Mouse (Mus musculus): ENCODE measurements around the gene Gtf2f2.

Gene Gtf2f2

DNA sequence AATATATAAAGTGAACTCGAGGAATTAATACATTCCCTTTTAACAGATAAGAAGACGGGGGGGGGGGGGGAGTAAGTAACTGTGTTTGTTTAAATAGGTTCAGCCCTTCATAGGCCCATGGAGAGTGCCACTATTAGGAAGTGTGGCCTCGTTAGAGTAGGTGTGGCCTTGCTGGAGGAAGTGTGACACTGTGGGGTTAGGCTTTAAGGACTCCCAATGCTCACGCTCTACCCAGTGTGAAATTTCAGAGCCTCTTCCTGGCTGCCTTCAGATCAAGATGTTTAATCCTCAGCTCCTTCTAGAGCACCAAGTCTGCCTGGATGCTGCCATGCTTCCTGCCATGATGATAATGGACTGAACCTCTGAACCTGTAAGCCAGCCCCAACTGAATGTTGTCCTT lies 8.9 kb downstream of the Gtf2f2 start:
- DNase-seq (ENCODE audit: extremely low read depth, insufficient read length, low spot score) = no peak

DNA sequence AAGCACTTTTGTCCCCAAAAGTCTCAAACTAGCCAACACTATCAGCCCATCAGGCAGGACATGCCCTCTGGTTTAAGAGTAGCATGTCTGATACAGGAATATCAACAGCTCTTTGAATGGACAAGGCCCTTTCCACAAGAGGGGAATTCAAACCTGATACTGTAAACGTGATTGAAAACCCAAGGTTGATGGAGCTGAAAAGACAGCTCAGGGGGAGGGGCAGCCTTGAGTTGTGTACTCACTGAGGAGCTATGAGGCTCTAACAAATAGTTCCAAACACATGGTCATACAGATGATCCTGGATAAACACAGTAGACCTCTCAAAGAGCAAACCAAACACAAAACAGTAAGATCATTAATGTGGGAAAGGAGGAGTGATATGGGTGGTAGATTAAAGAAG lies 12.6 kb downstream of the Gtf2f2 start:
- no peak for DNase-seq (ENCODE audit: extremely low read depth, insufficient read length, low spot score)

DNA sequence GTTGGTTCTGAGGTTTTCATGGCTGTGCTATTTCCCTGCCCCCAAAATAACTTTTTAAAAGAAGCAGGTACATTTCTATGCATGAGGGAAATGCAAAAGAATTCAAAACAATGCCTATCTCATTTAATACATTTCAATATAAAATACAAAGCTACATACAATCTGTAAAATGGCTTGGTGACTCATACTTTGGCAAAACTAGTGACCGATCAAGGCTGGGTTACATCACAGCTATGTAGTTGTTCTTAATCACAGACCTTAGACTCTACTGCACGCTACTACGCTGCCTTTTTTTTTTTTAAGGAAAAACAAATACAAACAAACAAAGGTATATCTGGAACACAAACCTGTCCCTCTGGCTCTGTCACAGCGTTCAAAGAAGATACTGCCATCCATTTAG lies 18.3 kb downstream of the Gtf2f2 start:
- DNase-seq (ENCODE audit: extremely low read depth, insufficient read length, low spot score) = no peak

- no peak for DNase-seq (ENCODE audit: extremely low read depth, insufficient read length, low spot score)
Measured at GRCm38 (mm10) chr14:75990936-75991335, 19.7 kb downstream of the Gtf2f2 start.

- DNase-seq (ENCODE audit: extremely low read depth, insufficient read length, low spot score) = no peak
Measured at GRCm38 (mm10) chr14:75989168-75989567, 21.5 kb downstream of the Gtf2f2 start.

- no peak for DNase-seq (ENCODE audit: extremely low read depth, insufficient read length, low spot score)
Measured at GRCm38 (mm10) chr14:75986878-75987483, 23.7 kb downstream of the Gtf2f2 start.

GRCm38 (mm10) chr14:75985112-75985511 lies 25.6 kb downstream of the Gtf2f2 start:
- no peak for DNase-seq (ENCODE audit: extremely low read depth, insufficient read length, low spot score)

DNA sequence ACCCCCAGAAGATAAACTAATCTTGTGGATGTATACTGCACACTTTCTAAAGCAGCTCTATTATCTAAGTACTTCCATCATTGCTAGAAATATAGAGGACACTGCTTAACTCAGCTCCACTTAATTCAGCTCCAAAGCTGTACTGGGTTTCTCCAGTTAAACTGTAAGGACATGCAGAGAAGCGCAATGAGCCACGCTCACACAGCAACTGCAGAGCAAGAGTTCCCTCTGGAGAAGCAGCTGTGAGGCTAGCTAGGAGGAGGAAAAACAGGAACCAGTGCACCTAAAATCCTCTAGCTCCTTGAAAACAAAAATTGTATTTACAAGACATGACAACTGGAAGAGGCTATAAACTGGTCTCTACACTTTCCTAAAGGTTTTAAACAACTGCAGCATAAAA lies 26.8 kb downstream of the Gtf2f2 start:
- no peak for DNase-seq (ENCODE audit: extremely low read depth, insufficient read length, low spot score)

DNA sequence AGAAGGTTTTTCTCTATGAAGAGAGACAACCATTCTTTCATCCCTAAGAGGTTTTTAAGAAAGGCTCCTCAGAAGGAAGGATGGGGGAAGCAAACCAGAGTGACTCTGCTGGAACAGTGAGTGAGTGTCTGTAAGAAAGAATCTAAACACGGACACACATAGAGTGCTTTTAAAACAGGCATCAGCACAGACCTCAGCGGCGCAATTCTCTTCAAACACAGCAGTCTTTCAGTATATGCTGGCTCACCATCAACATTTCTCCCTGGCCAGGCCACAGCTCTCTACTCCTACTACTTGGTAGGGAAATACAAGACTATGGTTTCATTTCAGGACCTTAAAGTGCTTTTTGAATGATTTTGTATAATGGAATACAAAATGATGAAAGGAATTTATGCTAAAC lies 29.4 kb downstream of the Gtf2f2 start:
- no peak for DNase-seq (ENCODE audit: extremely low read depth, insufficient read length, low spot score)

GRCm38 (mm10) chr14:75976107-75976506 lies 34.6 kb downstream of the Gtf2f2 start:
- DNase-seq (ENCODE audit: extremely low read depth, insufficient read length, low spot score) = no peak

DNA sequence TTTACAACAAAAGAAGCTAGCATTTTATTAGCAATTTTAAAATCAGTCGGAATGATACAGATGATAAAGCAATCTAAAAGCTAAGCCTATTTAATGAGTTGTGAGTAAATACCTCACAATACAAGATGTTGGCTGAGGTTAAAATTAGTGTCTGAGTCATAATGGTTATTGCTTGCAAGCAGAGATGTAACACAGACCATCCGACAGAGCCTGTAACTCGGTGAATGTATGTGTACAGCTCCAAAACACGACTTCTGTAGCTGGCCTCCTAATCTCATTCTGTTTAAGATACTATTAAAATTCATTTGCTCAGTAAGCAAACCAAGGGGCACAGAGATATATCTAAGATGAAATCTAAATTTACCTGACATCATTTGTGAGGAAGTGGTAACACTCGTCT lies 43.4 kb downstream of the Gtf2f2 start:
- DNase-seq (ENCODE audit: extremely low read depth, insufficient read length, low spot score) = no peak

DNA sequence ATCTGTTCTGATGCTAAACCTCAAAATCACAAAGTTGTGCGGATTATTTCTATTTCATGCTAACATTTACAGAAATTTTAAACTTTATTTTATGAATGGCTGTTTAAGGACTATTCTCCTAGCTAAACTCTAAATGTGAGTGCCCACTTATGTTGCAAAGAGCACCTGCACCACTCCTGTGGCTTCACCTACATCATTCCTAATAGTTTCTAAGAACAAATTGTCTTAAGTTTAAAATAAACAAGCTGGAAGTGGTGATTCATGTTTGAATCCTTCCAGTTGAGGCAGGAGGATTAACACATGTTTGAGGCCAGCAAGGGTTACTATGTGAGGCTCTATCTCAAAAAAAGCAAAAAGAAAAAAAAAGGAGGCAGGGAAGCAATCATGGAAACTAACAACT lies 46.2 kb downstream of the Gtf2f2 start:
- DNase-seq (ENCODE audit: extremely low read depth, insufficient read length, low spot score) = no peak

DNA sequence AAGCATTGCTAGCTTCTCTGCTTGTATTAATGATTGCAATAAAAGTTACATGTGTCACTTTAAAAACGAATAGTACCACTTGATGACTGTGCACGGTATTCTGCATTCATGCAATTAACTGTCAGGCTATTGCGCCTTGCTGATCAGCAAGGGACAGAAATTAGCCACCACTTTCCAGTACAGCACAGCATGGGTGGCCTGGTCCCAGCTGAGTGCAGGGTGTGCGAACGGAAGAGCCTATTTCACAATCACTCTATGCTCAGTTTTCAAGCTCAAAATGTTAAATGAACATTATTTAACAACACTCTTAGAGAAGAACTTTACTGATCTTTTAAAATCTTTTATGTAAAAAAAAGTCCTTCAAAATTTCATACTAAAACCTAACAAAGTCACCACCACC lies 46.7 kb downstream of the Gtf2f2 start:
- no peak for DNase-seq (ENCODE audit: extremely low read depth, insufficient read length, low spot score)

GRCm38 (mm10) chr14:75963215-75963614 lies 47.5 kb downstream of the Gtf2f2 start:
- no peak for DNase-seq (ENCODE audit: extremely low read depth, insufficient read length, low spot score)

DNA sequence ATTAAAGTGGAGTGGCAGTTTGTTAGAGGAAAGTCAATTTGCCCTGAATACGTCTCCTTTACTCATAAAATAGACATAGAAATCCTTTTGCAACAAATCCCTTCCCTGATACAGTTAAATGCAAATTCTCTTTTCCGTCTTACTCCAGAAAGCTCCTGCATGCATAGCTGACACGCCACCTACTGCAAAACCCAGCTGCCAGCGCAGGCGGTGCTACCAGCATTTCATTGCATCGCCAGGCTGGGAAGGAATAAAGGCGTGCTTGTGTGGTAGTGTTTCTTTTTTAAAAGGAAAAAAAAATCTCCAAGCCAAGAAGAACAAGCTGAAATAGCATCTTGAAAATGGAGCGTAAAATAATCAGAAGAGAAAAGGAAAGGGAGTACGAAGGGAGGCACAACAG lies 48.4 kb downstream of the Gtf2f2 start:
- no peak for DNase-seq (ENCODE audit: extremely low read depth, insufficient read length, low spot score)

DNA sequence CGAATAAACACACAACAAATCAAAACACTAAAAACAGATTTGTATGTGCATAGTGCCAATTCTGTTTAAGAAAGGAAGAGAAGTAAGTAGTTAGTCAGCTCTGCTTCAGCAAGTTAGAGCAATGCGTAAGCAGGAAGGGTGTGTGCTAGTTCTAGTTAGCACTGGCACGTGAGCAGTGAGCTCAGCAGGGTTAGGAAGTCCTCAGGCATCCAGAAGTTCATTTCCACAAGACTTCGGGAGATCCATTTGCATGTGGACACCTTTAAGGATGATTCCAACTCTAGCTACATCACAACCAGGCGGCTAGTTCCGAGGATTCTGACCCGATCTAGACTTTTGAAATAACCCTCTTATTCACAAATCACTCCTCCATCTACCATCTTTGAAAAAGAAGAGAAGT lies 55.9 kb downstream of the Gtf2f2 start, which contains the start of gene Kctd4:
TSS of gene Kctd4 (plus strand) at position 244 of the 400 bp plus-strand sequence.
- no peak for DNase-seq (ENCODE audit: extremely low read depth, insufficient read length, low spot score)

GRCm38 (mm10) chr14:75953011-75953410 lies 57.7 kb downstream of the Gtf2f2 start:
- no peak for DNase-seq (ENCODE audit: extremely low read depth, insufficient read length, low spot score)

DNA sequence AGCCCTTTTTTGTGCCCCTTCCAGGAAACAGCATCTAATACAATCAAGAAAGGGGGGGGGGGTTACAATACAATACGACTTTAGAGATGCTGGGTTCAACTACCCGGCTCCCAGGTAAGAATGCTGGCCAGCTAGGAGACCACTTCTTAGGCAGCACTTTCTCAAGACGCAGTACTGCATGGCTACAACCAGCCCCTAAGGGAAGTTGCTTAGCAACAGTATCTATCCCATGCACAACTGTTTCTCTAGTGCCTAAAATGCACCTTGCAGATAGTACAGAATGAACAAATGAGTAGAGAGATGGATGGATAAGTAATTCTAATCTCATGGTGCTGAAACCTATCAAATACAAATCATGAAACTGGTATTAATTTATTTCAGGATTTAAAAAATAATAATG lies 63.0 kb downstream of the Gtf2f2 start:
- no peak for DNase-seq (ENCODE audit: extremely low read depth, insufficient read length, low spot score)

DNA sequence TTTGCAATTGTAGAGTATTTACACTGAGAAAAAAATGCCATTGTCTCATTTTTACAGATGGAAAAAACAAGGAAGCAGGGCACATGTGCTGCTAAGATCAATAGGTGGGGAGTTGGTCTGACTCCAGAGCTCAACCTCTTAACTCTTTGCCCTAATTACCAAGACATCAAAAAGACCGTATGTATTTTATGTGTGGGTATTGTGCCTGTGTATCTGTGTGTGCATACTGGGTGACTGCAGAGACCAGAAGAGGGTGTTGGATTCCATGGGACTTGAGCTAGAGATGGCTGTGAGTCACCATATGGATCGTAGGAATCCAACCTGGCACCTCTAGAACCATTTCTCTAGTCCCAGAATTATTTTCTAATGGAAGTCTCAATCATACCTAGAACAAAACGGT lies 68.3 kb downstream of the Gtf2f2 start:
- DNase-seq (ENCODE audit: extremely low read depth, insufficient read length, low spot score) = no peak

DNA sequence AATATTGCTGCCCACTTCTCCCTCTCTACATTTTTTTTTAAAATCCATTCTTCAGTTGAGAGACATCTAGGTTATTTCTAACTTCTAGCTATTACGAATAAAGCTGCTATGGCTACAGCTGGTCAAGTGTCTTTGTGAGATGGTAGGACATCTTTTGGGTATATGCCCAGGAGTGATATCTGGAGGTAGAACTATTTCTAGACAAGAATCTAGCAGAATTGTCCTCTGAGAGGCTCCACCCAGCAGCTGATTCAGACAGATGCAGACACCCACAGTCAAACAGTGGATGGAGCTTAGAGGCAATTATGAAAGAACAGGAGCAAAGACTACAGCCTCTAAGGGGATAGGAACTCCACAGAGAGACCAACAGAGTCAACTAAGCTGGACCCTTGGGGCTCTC lies 69.2 kb downstream of the Gtf2f2 start:
- no peak for DNase-seq (ENCODE audit: extremely low read depth, insufficient read length, low spot score)

- peak; percentile 45 for DNase-seq (ENCODE audit: extremely low read depth, insufficient read length, low spot score)
Measured at GRCm38 (mm10) chr14:75937714-75938113, 73.0 kb downstream of the Gtf2f2 start.

- no peak for DNase-seq (ENCODE audit: extremely low read depth, insufficient read length, low spot score)
Measured at GRCm38 (mm10) chr14:75934359-75934758, 76.3 kb downstream of the Gtf2f2 start.

DNA sequence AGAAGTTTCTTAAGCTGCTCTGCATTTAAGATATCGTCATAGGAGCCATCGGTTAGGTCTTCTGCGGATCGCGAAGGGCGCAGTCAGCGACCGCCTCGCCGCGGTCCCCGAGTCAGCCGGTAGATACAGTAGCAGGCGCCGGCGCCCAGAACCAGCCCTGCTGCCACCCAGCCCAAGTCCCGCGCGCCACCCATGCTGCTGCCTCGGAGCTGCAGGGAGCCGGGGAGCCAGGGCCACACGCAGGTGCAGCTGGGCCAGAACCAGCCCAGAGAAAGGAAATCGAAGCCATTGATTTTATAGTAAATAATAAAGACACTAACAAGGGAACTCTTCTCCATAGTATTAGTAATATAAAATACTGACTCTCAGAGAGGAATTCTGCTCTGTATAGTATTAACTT lies 79.4 kb downstream of the Gtf2f2 start:
- peak; percentile 43 for DNase-seq (ENCODE audit: extremely low read depth, insufficient read length, low spot score)
